Mouse (Mus musculus) G1E (cell line): ENCODE measurements around the gene Pawr. TPM values are rescaled to one million over a fixed set of nuclear protein-coding genes. Genes with fewer than 3 reads are reported as not detected.

Experiments
- ATAC-seq: 2 replicates; pipeline ENCODE4 v1.8.0; 2016; ENCODE audit warnings: mild to moderate bottlenecking; ENCODE audit not compliant: insufficient number of reproducible peaks, poor library complexity, low FRiP score, severe bottlenecking; ENCODE audit errors: extremely low read depth
- DNase-seq: peaks from one replicate; pipeline ENCODE4 v3.0.0; 2012; ENCODE audit warnings: low spot score
- H3K27me3 ChIP-seq: 2 replicates; pipeline ENCODE4 v1.6.1; 2012; ENCODE audit warnings: mild to moderate bottlenecking, low read length, inconsistent platforms; ENCODE audit not compliant: insufficient read depth
- H3K36me3 ChIP-seq: replicated peaks from 2 replicates; pipeline ENCODE3; 2012; ENCODE audit warnings: mild to moderate bottlenecking, inconsistent platforms
- H3K4me1 ChIP-seq: 2 replicates; pipeline ENCODE4 v1.6.1; 2012; ENCODE audit warnings: low read depth, low read length, inconsistent platforms, mixed read lengths; ENCODE audit not compliant: insufficient read depth
- H3K4me3 ChIP-seq: 2 replicates; pipeline ENCODE4 v1.5.1; 2012; ENCODE audit warnings: low read depth, mild to moderate bottlenecking, inconsistent platforms, low read length, moderate library complexity, mixed read lengths
- H3K9me3 ChIP-seq: replicated peaks from 2 replicates; pipeline ENCODE4 v1.6.1; 2012; ENCODE audit warnings: inconsistent platforms
- CTCF ChIP-seq: IDR thresholded peaks from 2 replicates; pipeline ENCODE4 v1.5.1; 2012; ENCODE audit warnings: low read depth, low read length, inconsistent platforms, mixed read lengths
- GATA1 ChIP-seq: IDR thresholded peaks from 2 replicates; pipeline ENCODE4 v1.6.1; 2012; ENCODE audit warnings: borderline replicate concordance, low read length, inconsistent platforms, mixed read lengths
- GATA2 ChIP-seq: IDR thresholded peaks from 2 replicates; pipeline ENCODE4 v1.6.1; 2012; ENCODE audit warnings: low read depth, low read length, inconsistent platforms, borderline replicate concordance
- POLR2AphosphoS5 ChIP-seq: IDR thresholded peaks from 2 replicates; pipeline ENCODE4 v1.6.1; 2012; ENCODE audit warnings: low read depth, low read length, inconsistent platforms; ENCODE audit not compliant: insufficient replicate concordance
- TAL1 ChIP-seq: conservative IDR thresholded peaks from 2 replicates; pipeline ENCODE4 v1.6.1; 2012; ENCODE audit warnings: low read depth, low read length, inconsistent platforms, mixed read lengths
- polyA plus RNA-seq: library from polyadenylated mRNA; stranded (reverse); fragments of >175 nt; gene quantifications from 2 replicates; pipeline ENCODE4 v1.2.3, GENCODE M21; 2012
- total RNA-seq, 2 experiments: library from RNA; stranded (forward) in 1 of 2; stranded (reverse) in 1 of 2; fragments of 200-1000 nt in 1 of 2; fragments of >200 nt in 1 of 2; fragmentation: Nextera tagmentation in 1 of 2; gene quantifications; 2 replicates each; pipeline ENCODE4 v1.2.3; 2014 to 2017

Gene Pawr
- total and polyA plus RNA-seq, 3 experiments = 46.6 to 81.5 (median 65.2) TPM

DNA sequence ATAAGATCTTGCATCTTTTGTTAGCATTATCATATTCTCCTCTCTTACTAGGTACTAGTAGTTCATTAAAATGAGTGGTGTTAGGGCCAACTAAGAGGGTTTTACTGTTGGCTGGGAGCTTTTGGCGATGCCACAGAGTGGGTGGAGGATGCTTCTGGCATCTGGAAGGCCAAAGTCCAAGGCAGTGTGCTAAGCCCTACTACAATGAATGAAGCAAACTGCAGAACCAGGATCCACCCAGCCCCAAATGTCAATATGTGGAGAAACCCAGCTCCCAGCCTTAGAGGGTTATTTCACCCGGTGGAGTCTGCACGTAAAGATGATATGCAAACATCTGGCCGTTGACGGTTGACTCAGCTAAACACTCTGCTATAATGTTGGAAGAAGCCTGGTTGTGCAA, 2.1 kb upstream of the Pawr start:
- no peak overlapping the region for H3K4me3 ChIP-seq
- DNase-seq (no peak), ATAC-seq (no peak)
- TF ChIP-seq GATA1 = no peak
- TF ChIP-seq POLR2AphosphoS5 = no peak
- TF ChIP-seq GATA2 = no peak
- TF ChIP-seq TAL1 = no peak
- TF ChIP-seq CTCF = no peak
- H3K4me1 ChIP-seq = peaks cover 31% of the 10 kb centered on the region
- H3K9me3 ChIP-seq = no peaks in the 10 kb centered on the region
- peaks cover 3% of the 10 kb centered on the region for H3K36me3 ChIP-seq
- no peaks in the 10 kb centered on the region; the same call in 1 of the 2 replicates for H3K27me3 ChIP-seq

GRCm38 (mm10) chr10:108330964-108331363, 957 bp upstream of the Pawr start:
- Histone ChIP-seq H3K27me3 (no peaks in the 10 kb centered on the region; the same call in 1 of the 2 replicates), H3K36me3 (peaks cover 9% of the 10 kb centered on the region), H3K4me1 (peaks cover 40% of the 10 kb centered on the region), H3K9me3 (no peaks in the 10 kb centered on the region), H3K4me3 (no peak overlapping the region)
- DNase-seq = no peak
- ATAC-seq = no peak
- TF ChIP-seq TAL1 = no peak
- no peak for TF ChIP-seq GATA2
- no peak for TF ChIP-seq CTCF
- no peak for TF ChIP-seq POLR2AphosphoS5
- TF ChIP-seq GATA1 = no peak

- peaks cover 49% of the 10 kb centered on the region for H3K4me1 ChIP-seq
- H3K4me3 ChIP-seq = peak overlapping the region; percentile 92
- DNase-seq (peak; percentile 47), ATAC-seq (no peak)
- H3K27me3 ChIP-seq = no peaks in the 10 kb centered on the region; the same call in 1 of the 2 replicates
- H3K36me3 ChIP-seq = peaks cover 26% of the 10 kb centered on the region
- TF ChIP-seq CTCF (no peak), TAL1 (no peak), GATA2 (no peak), POLR2AphosphoS5 (no peak), GATA1 (no peak)
- H3K9me3 ChIP-seq = no peaks in the 10 kb centered on the region
These were observed 935 bp downstream of the Pawr start for GRCm38 (mm10) chr10:108332571-108333541.

GRCm38 (mm10) chr10:108333642-108334041, 1.7 kb downstream of the Pawr start:
- DNase-seq = peak; percentile 39

DNA sequence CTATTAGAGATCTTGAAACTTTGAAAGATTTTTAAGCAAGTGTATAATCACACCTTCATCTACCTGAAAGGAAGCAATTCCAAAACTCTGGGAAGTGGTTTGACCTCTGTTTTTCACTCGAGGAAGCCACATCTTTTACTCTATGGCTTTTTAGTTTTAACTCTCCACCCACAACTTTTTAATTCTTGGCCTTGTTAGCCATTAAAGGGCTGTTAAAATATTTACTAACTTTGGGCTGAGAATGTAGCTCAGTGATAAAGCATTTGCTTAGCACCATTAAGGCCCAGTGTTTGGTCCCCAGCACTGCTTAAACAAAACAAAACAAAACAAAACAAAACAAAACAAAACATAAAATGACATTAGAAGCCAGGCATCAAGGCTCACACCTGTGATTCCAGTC, 2.2 kb downstream of the Pawr start:
- Histone ChIP-seq H3K4me1 (peaks cover 57% of the 10 kb centered on the region), H3K27me3 (no peaks in the 10 kb centered on the region; the same call in 1 of the 2 replicates), H3K4me3 (peak overlapping the region; percentile 92), H3K9me3 (no peaks in the 10 kb centered on the region), H3K36me3 (peaks cover 38% of the 10 kb centered on the region)
- TF ChIP-seq GATA1 (no peak), CTCF (no peak), POLR2AphosphoS5 (no peak), TAL1 (no peak), GATA2 (no peak)
- no peak for ATAC-seq
- no peak for DNase-seq

More at GRCm38 (mm10) chr10:108333642-108334041, 1.7 kb downstream of the Pawr start:
- TF ChIP-seq GATA2 (no peak), POLR2AphosphoS5 (no peak), CTCF (no peak), TAL1 (no peak), GATA1 (no peak)
- Histone ChIP-seq H3K36me3 (peaks cover 34% of the 10 kb centered on the region), H3K4me3 (peak overlapping the region; percentile 92), H3K27me3 (no peaks in the 10 kb centered on the region; the same call in 1 of the 2 replicates), H3K9me3 (no peaks in the 10 kb centered on the region), H3K4me1 (peaks cover 52% of the 10 kb centered on the region)
- ATAC-seq = peak; percentile 52

- no peak for ATAC-seq
- TF ChIP-seq POLR2AphosphoS5 (no peak), CTCF (no peak), TAL1 (no peak), GATA2 (no peak)
These were observed 3.9 kb downstream of the Pawr start for GRCm38 (mm10) chr10:108335736-108336292.

More at GRCm38 (mm10) chr10:108335736-108336292, 3.9 kb downstream of the Pawr start:
- DNase-seq = no peak
- Histone ChIP-seq H3K4me3 (peak overlapping the region; percentile 41; the same call in 1 of the 2 replicates), H3K4me1 (peaks cover 63% of the 10 kb centered on the region), H3K9me3 (no peaks in the 10 kb centered on the region), H3K36me3 (peaks cover 50% of the 10 kb centered on the region), H3K27me3 (no peaks in the 10 kb centered on the region; the same call in 1 of the 2 replicates)
